Mouse (Mus musculus) kidney, adult 2 months (tissue): ENCODE measurements at regions not wholly inside any gene's neighbourhood (a gene's known extent, or its start where the extent isn't known, plus 50 kb on each side); places are given as distances from the start of the nearest gene placed in this dataset.

Source experiments
- CTCF ChIP-seq: fragments of 200-500 bp; conservative IDR thresholded peaks from 2 replicates; pipeline ENCODE4 v1.5.1; 2011; ENCODE audit warnings: low read depth, mild to moderate bottlenecking, control low read depth, low read length, moderate library complexity, mixed read lengths; ENCODE audit not compliant: insufficient read depth, insufficient read length
- POLR2A ChIP-seq: fragments of 200-500 bp; IDR thresholded peaks from one replicate; pipeline ENCODE4 v1.6.1; 2011; ENCODE audit warnings: low read depth, low read length, control low read depth

GRCm38 (mm10) chr3:62280960-62281359 is 57.2 kb upstream of the Arhgef26 start:
- TF ChIP-seq CTCF, result no peak
- TF ChIP-seq POLR2A, result no peak
